Mouse (Mus musculus) embryonic facial prominence, embryonic 10.5 days (tissue): ENCODE measurements at regions not wholly inside any gene's neighbourhood (a gene's known extent, or its start where the extent isn't known, plus 50 kb on each side); places are given as distances from the start of the nearest gene placed in this dataset.

Experiments
- DNase-seq: peaks from one replicate; pipeline ENCODE4 v3.0.0-alpha.2; 2017; ENCODE audit warnings: low spot score
- H3K27ac ChIP-seq: fragments of 300-500 bp; sonication (generic); replicated peaks from 2 replicates; pipeline ENCODE4 v1.5.1; 2016; ENCODE audit warnings: mild to moderate bottlenecking
- H3K27me3 ChIP-seq: fragments of 300-500 bp; sonication (generic); replicated peaks from 2 replicates; pipeline ENCODE4 v1.6.1; 2016; ENCODE audit warnings: low read depth, mild to moderate bottlenecking; ENCODE audit not compliant: poor library complexity, severe bottlenecking
- H3K36me3 ChIP-seq: fragments of 300-500 bp; sonication (generic); replicated peaks from 2 replicates; pipeline ENCODE4 v1.6.1; 2016; ENCODE audit warnings: mild to moderate bottlenecking, moderate library complexity
- H3K4me1 ChIP-seq: fragments of 300-500 bp; sonication (generic); 2 replicates; pipeline ENCODE4 v1.6.1; 2016
- H3K4me3 ChIP-seq: fragments of 300-500 bp; sonication (generic); 2 replicates; pipeline ENCODE4 v1.5.1; 2016; ENCODE audit warnings: mild to moderate bottlenecking, moderate library complexity
- H3K9me3 ChIP-seq: fragments of 300-500 bp; sonication (generic); 2 replicates; pipeline ENCODE4 v1.6.1; 2016; ENCODE audit warnings: mild to moderate bottlenecking
- WGBS: fragments of 180-500 bp; shearing (Covaris S2); methylation state at CpG from one replicate; pipeline ENCODE4 v1.1.7; 2016; 5-methylcytosine and 5-hydroxymethylcytosine counted together

DNA sequence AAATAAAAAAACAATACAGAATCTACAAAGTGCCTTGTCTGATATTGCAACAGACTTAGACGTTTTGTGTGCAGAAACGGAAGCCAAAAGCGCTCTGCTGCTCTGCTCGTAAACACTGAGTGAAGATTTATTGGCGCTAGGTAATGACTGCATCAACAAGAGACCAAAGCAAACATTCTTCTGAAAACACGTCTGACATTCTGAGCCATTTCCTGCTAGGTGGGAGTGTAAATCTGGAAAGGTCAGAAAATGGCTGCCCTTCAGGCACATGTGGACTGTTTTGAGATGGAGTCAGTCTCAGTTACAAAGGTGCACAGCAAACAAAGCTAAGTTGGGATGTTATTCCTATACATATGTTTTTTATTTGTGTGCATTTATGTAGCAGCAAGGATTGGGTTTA is 192.6 kb downstream of the Olfm4 start:
- no peak for DNase-seq
- no peak overlapping the region; the same call in 1 of the 2 replicates for H3K27ac ChIP-seq
- H3K4me3 ChIP-seq: no peak overlapping the region
- H3K27me3 ChIP-seq: no peaks in the 10 kb centered on the region
- H3K36me3 ChIP-seq: no peaks in the 10 kb centered on the region
- H3K4me1 ChIP-seq: peaks cover 7% of the 10 kb centered on the region
- WGBS: 67% methylated on average over 6 of the region's 6 CpGs
- H3K9me3 ChIP-seq: no peaks in the 10 kb centered on the region

DNA sequence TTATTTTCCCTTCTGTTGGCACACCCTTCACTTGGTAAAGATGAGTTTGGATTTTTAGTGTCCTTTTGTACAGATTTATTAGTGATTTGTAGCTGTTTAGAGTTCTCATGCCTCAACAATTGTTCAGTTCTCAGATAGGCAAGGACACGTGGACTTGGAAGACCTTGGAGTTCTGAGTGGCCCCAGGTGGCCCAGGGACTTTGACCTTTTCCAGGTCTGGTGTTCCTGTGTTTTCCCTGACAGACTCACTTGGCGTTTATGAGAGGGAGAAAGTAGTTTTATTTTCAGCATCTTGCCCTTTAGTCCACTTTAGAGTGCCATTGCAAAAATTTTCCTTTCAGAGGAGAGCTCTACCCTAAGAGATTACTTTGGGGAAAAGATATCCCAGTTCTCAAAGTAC is 211.2 kb downstream of the Olfm4 start:
- WGBS: 40% methylated on average over 2 of the region's 2 CpGs
- Histone ChIP-seq H3K27ac (no peak overlapping the region), H3K4me1 (no peaks in the 10 kb centered on the region), H3K4me3 (no peak overlapping the region), H3K36me3 (no peaks in the 10 kb centered on the region), H3K27me3 (no peaks in the 10 kb centered on the region), H3K9me3 (no peaks in the 10 kb centered on the region)
- no peak for DNase-seq

DNA sequence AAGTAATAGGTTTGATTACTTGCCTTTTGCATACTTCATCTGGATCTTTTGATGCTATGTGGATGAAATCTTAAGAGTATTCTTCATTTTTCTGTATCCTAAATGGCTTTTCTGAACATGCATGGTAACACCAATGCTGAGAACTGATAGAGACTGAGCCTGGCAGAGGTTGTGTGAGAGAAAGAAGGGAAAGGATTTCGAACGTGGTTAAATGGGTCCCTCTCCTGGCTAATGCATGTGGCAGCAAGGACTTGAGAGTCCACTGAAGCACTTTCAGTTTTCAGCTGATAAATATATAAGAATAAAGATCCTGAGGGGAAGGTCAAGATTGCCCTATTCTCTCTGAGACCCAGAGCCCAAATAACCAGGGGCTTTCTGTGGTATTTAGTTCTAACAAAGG is 229.0 kb downstream of the Olfm4 start:
- Histone ChIP-seq H3K27ac (no peak overlapping the region), H3K9me3 (no peaks in the 10 kb centered on the region), H3K4me1 (peaks cover 3% of the 10 kb centered on the region; the same call in 1 of the 2 replicates), H3K4me3 (no peak overlapping the region), H3K27me3 (no peaks in the 10 kb centered on the region), H3K36me3 (no peaks in the 10 kb centered on the region)
- DNase-seq: no peak
- 31% methylated on average over 2 of the region's 2 CpGs for WGBS

DNA sequence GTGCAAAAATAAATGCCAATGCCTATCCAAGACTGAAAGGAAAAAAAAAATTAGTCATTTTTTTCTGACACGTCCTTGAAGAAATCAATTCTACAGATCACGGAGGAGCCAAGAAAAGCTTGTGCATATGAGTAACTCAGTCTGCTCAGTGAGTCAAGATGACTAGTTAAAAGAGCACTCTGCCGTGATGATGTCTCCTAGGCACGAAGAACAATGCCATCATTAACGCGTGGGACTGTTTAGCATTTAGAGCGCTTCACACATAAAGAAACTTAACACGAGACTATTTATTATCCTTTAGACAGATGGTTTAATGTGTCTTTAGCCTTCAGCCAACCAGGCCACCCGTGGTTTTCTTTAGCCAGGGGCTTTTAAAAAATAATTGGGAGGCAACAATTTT is 229.8 kb downstream of the Olfm4 start:
- 73% methylated on average over 9 of the region's 9 CpGs for WGBS

DNA sequence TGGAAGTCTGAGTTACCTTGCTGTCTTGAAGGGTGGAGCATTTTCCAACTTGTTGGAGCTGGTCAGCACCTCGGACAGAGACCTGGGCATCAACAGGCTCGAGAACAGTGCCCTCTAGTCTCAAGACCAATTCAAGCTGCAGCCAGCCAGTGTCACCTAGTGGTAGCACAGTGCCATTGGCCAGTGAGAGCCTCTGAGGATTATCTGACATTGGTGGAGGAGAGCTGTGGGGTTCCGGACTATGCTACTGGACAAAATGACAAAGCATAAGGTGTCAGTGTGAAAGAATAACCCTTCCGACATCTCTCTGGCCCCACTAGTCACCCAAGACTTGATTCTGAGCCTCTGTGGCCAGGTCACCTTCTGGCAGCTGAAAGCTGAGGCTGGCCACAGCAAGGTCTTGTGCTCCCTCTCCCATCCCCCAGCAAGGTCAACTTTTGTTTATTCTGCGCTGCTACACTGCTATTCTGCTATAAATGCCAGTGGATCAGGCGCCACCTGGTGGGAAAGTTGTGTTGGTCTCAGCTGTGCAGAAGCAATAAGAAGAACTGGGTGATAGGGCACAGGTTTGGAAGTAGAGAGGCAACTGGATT is 232.2 kb downstream of the Olfm4 start:
- Histone ChIP-seq H3K9me3 (no peaks in the 10 kb centered on the region), H3K27me3 (no peaks in the 10 kb centered on the region), H3K27ac (no peak overlapping the region), H3K36me3 (no peaks in the 10 kb centered on the region), H3K4me1 (peaks cover 3% of the 10 kb centered on the region; the same call in 1 of the 2 replicates), H3K4me3 (no peak overlapping the region)
- DNase-seq: peak; percentile 82
- 16% methylated on average over 6 of the region's 6 CpGs for WGBS

More for the DNA sequence above, 229.8 kb downstream of the Olfm4 start:
- peaks cover 3% of the 10 kb centered on the region; the same call in 1 of the 2 replicates for H3K4me1 ChIP-seq
- no peak overlapping the region for H3K27ac ChIP-seq
- DNase-seq: no peak
- no peak overlapping the region for H3K4me3 ChIP-seq
- no peaks in the 10 kb centered on the region for H3K36me3 ChIP-seq
- no peaks in the 10 kb centered on the region for H3K9me3 ChIP-seq
- no peaks in the 10 kb centered on the region for H3K27me3 ChIP-seq

DNA sequence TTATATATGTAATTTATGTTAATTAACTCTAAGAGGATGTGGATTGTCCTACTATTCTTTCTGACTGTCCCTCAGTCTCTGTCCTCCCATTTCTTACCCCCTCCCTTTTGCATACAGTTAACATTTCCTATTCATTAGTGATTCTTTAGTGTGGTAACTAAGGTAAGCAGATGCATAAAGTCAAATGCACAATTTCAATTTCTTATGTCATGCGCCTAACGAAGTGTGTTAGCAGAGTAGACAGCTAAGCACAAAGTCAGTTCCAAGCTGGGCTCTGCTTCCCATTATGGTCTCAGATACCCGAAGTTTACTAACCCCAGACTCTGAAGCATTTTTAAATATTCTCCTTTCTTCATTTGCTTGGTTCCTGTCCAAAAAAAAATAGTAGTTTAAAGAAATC is 248.2 kb downstream of the Olfm4 start:
- H3K9me3 ChIP-seq: no peaks in the 10 kb centered on the region
- no peaks in the 10 kb centered on the region for H3K4me1 ChIP-seq
- no peaks in the 10 kb centered on the region for H3K27me3 ChIP-seq
- 81% methylated on average over 3 of the region's 3 CpGs for WGBS
- no peak for DNase-seq
- H3K36me3 ChIP-seq: no peaks in the 10 kb centered on the region
- no peak overlapping the region for H3K4me3 ChIP-seq
- H3K27ac ChIP-seq: no peak overlapping the region

DNA sequence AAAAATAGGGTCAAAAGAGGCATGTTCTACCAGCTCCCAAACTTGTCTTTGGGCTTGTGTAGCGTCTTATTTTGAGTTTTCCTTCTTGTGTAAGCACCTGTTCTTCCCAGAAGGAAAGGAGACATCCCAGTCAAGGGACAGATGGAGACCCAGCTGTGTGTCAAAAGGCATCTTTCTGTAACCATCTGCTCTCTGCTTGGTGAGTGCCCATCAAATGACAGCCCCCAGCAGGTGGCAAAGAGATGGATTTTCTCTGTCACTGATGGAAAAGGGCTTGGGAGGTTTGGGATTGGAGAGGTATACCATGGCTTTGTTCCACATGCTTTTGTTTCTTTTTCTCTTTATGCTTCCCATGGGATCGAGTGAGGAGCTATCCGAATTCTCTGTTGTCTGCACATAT is 249.1 kb downstream of the Olfm4 start:
- H3K9me3 ChIP-seq: no peaks in the 10 kb centered on the region
- H3K27ac ChIP-seq: no peak overlapping the region
- H3K27me3 ChIP-seq: no peaks in the 10 kb centered on the region
- no peak for DNase-seq
- no peaks in the 10 kb centered on the region for H3K36me3 ChIP-seq
- WGBS: 76% methylated on average over 3 of the region's 3 CpGs
- no peak overlapping the region for H3K4me3 ChIP-seq
- H3K4me1 ChIP-seq: no peaks in the 10 kb centered on the region

DNA sequence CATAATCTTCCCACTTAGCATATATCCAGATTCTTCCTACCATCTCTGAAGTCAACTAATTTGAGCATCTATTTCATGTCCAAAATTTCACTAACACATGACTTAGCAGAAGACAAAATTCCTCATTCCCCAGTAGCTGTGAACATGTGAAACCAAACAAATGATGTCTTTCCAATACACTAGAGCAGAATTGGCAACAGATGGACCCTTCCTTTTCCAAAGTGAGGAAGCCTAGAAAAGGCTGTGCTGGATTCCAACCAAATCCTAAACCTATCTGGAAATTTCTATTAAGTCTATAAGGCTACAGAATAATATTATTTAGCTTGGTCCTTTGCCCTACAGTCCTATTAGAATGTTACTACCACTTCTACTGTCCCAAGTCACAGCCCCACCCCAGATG is 253.3 kb downstream of the Olfm4 start:
- Histone ChIP-seq H3K4me1 (no peaks in the 10 kb centered on the region), H3K36me3 (no peaks in the 10 kb centered on the region), H3K4me3 (no peak overlapping the region), H3K27ac (no peak overlapping the region), H3K27me3 (no peaks in the 10 kb centered on the region), H3K9me3 (no peaks in the 10 kb centered on the region)
- no peak for DNase-seq

DNA sequence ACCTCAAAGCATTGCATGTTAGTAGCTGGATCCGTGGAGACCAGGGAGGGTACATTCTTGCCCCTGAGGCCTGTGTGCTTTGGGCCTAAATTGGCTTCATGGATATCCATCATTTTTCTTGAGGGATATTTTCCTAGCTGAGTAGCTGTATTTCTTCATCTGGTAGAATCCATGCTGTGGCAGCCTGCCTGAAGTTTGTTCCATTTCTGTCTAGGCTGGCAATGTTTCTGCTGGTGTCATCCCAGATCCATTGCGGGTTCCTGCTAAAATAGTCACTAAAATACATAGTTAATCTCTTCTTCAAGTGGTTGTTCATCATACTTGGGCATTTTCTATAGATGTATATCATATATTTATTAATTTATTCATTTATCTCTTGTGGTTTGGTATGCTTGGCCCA is 253.7 kb downstream of the Olfm4 start:
- Histone ChIP-seq H3K27ac (no peak overlapping the region), H3K4me1 (no peaks in the 10 kb centered on the region), H3K27me3 (no peaks in the 10 kb centered on the region), H3K4me3 (no peak overlapping the region), H3K9me3 (no peaks in the 10 kb centered on the region), H3K36me3 (no peaks in the 10 kb centered on the region)
- DNase-seq: no peak
- WGBS: 89% methylated on average over 2 of the region's 2 CpGs

DNA sequence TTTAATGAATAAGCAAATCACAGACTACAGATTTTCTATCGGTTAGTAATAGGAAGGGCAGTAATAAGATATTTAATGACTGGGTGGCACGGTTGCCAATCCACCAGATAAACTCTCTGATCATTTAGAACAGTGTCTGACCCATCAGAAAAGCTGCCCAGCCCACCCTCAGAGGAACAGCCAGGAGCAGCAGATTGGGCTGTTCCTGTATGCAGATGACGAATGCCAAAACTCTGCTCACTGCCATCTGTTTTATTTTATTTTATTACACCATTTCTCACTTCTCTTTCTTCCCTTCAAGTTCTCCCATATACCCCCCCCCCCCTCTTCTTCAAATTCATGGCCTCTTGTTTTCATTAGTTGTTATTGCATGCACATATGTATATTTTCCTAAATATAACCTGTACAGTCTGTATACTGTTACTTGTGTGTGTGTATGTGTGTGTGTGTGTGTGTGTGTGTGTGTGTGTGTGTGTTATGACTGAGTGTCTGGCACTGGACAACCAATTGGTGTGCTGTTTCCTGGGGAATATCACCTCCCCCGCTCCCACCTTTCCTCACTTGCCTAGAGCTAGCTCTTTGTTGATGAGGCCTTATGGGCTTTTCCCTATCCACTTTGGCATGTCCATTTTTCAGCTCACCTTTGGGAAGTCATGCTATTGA is 260.9 kb downstream of the Olfm4 start:
- Histone ChIP-seq H3K27me3 (no peaks in the 10 kb centered on the region), H3K4me3 (no peak overlapping the region), H3K27ac (no peak overlapping the region), H3K9me3 (no peaks in the 10 kb centered on the region), H3K4me1 (no peaks in the 10 kb centered on the region), H3K36me3 (no peaks in the 10 kb centered on the region)
- DNase-seq: no peak
- WGBS: 87% methylated on average over 4 of the region's 4 CpGs

DNA sequence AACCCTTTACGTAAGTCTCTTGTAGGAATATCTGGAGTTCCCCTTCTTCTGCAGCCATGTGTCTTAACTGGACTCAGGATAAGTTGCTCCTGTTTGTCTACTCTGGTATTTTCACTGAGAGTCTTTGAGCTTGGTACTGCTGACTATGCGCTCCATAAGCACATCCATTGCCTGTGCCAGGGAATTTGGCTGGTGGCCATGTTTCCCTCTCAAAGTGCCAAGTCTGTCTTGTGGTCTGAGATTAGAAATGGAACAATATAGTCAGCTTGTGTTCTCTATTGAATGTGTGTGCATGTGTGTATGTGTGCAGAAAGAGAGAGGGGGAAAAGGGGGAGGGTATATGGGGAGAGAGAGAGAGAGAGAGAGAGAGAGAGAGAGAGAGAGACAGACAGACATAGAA is 263.7 kb downstream of the Olfm4 start:
- Histone ChIP-seq H3K27me3 (no peaks in the 10 kb centered on the region), H3K27ac (no peak overlapping the region), H3K9me3 (no peaks in the 10 kb centered on the region), H3K4me1 (no peaks in the 10 kb centered on the region), H3K36me3 (no peaks in the 10 kb centered on the region), H3K4me3 (no peak overlapping the region)
- 99% methylated on average over 2 of the region's 2 CpGs for WGBS
- DNase-seq: no peak

DNA sequence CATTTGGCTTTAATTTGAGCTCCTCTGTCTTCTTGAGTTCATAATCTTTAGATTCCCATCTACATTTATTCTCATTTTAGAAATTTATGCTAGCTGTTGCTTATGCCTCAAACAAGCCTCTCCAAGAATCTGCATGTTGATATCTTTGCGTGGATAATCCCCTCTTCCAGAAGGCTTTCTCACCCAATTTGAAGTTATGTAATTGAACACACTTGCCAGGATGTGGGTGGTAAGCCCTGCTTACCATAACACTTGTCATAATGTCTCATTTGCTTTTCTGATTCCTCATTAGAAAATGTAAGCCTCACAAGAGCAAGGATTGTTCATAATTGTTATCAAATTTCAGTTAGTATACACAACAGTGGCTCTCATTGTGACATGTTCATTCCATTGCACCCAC is 266.0 kb downstream of the Olfm4 start:
- H3K4me3 ChIP-seq: no peak overlapping the region
- no peak overlapping the region for H3K27ac ChIP-seq
- no peaks in the 10 kb centered on the region for H3K9me3 ChIP-seq
- H3K36me3 ChIP-seq: no peaks in the 10 kb centered on the region
- WGBS: 85% methylated on average over 1 of the region's 1 CpGs
- H3K27me3 ChIP-seq: no peaks in the 10 kb centered on the region
- H3K4me1 ChIP-seq: no peaks in the 10 kb centered on the region
- DNase-seq: no peak

DNA sequence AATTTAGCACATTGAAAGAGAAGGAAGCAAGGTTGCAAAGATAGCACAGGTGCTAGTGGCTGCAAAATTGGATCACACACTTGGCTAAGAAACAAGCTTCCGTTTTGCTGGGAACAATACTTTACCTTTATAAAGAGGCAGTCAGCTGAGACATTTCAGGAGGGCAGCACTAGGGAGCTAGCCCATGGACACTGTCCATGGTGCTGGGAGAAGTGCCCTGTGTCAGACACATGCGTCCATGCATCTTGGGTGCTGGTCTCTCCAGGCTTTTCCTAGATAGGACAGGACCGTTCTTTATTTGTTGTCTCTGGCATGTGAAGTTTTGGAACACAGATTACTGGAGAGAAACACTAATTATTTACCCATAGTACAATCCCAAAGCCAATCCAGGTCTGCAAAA is 273.2 kb downstream of the Olfm4 start:
- Histone ChIP-seq H3K27ac (no peak overlapping the region), H3K4me1 (no peaks in the 10 kb centered on the region), H3K27me3 (no peaks in the 10 kb centered on the region), H3K9me3 (no peaks in the 10 kb centered on the region), H3K36me3 (no peaks in the 10 kb centered on the region), H3K4me3 (no peak overlapping the region)
- WGBS: 55% methylated on average over 3 of the region's 3 CpGs
- DNase-seq: peak; percentile 57
